In the genomic region with DNA sequence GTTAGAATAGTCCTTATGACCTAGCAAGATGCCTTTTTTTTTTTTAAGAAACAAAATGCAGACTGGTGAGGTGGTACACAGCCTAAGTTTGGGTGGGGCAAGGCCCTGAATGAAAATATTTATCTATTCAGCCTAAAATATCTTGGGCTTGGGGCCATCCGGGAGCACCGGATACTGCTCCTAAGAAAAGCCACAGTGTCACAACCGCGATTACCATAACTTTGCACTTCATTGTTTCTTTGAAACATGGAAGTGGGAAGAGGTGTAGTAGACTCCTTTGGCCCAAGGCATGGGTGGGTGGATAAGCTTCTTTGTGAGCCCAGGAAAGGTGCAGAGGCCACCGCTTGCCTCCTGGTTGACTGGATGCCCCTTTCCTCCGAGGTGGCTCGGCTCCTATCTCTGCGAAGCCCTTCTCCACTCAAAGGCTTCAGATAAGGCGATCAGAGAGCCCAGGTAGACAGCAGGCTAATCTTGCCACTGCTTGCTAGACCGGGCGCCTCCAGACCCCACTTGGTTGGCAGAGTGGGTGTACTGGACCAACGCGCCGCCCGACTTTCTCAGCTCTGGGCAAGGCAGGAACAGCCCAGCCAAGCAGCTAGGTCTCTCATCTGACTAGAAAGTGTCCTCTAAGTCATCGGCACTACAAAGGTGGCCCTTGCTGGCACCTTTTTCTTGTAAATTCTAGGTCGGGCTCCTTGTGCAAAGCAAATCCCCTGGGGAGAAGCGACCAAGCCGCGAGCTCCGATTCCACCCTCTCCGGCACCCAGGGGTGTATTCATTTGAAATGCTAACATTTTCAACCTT, we compare ENCODE assay signal across 9 mouse cellular contexts. TPM values are rescaled to one million over a fixed set of nuclear protein-coding genes. Genes with fewer than 3 reads are reported as not detected.
DNase-seq lines count a peak whose midpoint lies in the region; ATAC-seq lines count a peak whose summit lies in the region.
"Had no signal": no experiment of that assay in that cellular context is flagged by ENCODE, and none has a peak within 500 bp of the region (broad histone marks: within the 10 kb centered on the region; RNA-seq: fewer than 3 reads in every experiment).

No protein-coding gene starts in this region.

- no peaks in the 10 kb centered on the region for H3K36me3 ChIP-seq in heart, embryonic 14.5 days (ENCODE audit: control insufficient read depth, insufficient read depth, low read length)
- H3K36me3 ChIP-seq in liver, embryonic 12.5 days, result no peaks in the 10 kb centered on the region
- H3K36me3 ChIP-seq in neural tube, embryonic 15.5 days, result no peaks in the 10 kb centered on the region

- H3K4me3 ChIP-seq in heart, embryonic 14.5 days (ENCODE audit: control insufficient read depth in 1 of 2, insufficient read depth in 1 of 2, low read depth in 1 of 2, low read length in 2 of 2), result peak overlapping the region; percentile 60 to 80
- H3K4me3 ChIP-seq in liver, embryonic 12.5 days, result peak overlapping the region; percentile 64
- H3K4me3 ChIP-seq in neural tube, embryonic 15.5 days (replicated peaks), result peak overlapping the region; percentile 50

- H3K9me3 ChIP-seq in heart, embryonic 14.5 days (ENCODE audit: control insufficient read depth, low read length), result peaks cover 10% of the 10 kb centered on the region
- H3K9me3 ChIP-seq in liver, embryonic 12.5 days (replicated peaks), result peaks cover 9% of the 10 kb centered on the region; the same call in 1 of the 2 replicates
- no peaks in the 10 kb centered on the region; the same call in 1 of the 2 replicates for H3K9me3 ChIP-seq in neural tube, embryonic 15.5 days (replicated peaks)

- 17% methylated on average over 22 of the region's 22 CpGs for WGBS in heart, embryonic 14.5 days
- 4% methylated on average over 22 of the region's 22 CpGs for WGBS in liver, embryonic 12.5 days (ENCODE audit: insufficient replicate concordance)
- 16% methylated on average over 22 of the region's 22 CpGs for WGBS in neural tube, embryonic 15.5 days

- peak; percentile 13 for DNase-seq in heart, adult 8-10 months (ENCODE audit: low spot score)
- no peak for DNase-seq in heart, postnatal 25 days (ENCODE audit: low spot score)
- peak; percentile 40 for DNase-seq in c-Kit-negative CD71-positive TER-119-positive erythroid progenitor cells, embryonic 14.5 days (ENCODE audit: low read depth, low spot score)
- no peak for DNase-seq in gastrocnemius, postnatal 4 days (ENCODE audit: low spot score in 2 of 2)
- DNase-seq in gastrocnemius, adult 8-10 months (ENCODE audit: low spot score in 2 of 2), result no peak

- H3K4me2 ChIP-seq in heart, embryonic 14.5 days (ENCODE audit: low read length), result peak overlapping the region; percentile 97
- peak overlapping the region; percentile 77 for H3K4me2 ChIP-seq in liver, embryonic 12.5 days
- peak overlapping the region; percentile 96 for H3K4me2 ChIP-seq in neural tube, embryonic 15.5 days

- H3K9ac ChIP-seq in heart, embryonic 14.5 days (ENCODE audit: low read length), result peak overlapping the region; percentile 73
- H3K9ac ChIP-seq in liver, embryonic 12.5 days, result peak overlapping the region; percentile 90
- H3K9ac ChIP-seq in neural tube, embryonic 15.5 days (replicated peaks), result 0 out of 2 replicates have a peak overlapping the region, but pooled peaks have one; percentile 41

- intact Hi-C loops in heart, postnatal 25 days (cut with DNase I), result no loop called here

- no peak for ATAC-seq in heart, embryonic 14.5 days (ENCODE audit: insufficient number of reproducible peaks, insufficient read depth, low FRiP score, low read depth)
- peak; percentile 64 for ATAC-seq in liver, embryonic 12.5 days
- ATAC-seq in neural tube, embryonic 15.5 days (ENCODE audit: low FRiP score), result no peak
- ATAC-seq: Patski had no signal

- H3K27me3 ChIP-seq in heart, embryonic 14.5 days (ENCODE audit: control insufficient read depth, insufficient read depth, low read length), result peaks cover 10% of the 10 kb centered on the region; the same call in 1 of the 2 replicates
- no peaks in the 10 kb centered on the region for H3K27me3 ChIP-seq in liver, embryonic 12.5 days (replicated peaks)
- peaks cover 45% of the 10 kb centered on the region for H3K27me3 ChIP-seq in neural tube, embryonic 15.5 days (replicated peaks)
- H3K27me3 ChIP-seq: Patski had no signal

- H3K27ac ChIP-seq in heart, embryonic 14.5 days (replicated peaks in 1 of 2; ENCODE audit: control insufficient read depth in 1 of 2, insufficient read depth in 1 of 2, low read depth in 2 of 2, low read length in 2 of 2), result no peak overlapping the region
- H3K27ac ChIP-seq in liver, embryonic 12.5 days, result peak overlapping the region; percentile 99
- H3K27ac ChIP-seq in neural tube, embryonic 15.5 days (replicated peaks), result no peak overlapping the region

- peaks cover 8 to 14% of the 10 kb centered on the region in 2 experiments; a peak in 3 of 4 replicates for H3K4me1 ChIP-seq in heart, embryonic 14.5 days (ENCODE audit: control insufficient read depth in 2 of 2, insufficient read depth in 2 of 2, low read length in 2 of 2)
- H3K4me1 ChIP-seq in liver, embryonic 12.5 days, result peaks cover 52% of the 10 kb centered on the region
- H3K4me1 ChIP-seq in neural tube, embryonic 15.5 days, result peaks cover 20% of the 10 kb centered on the region

RNA-seq across cellular contexts. Expression of a gene that starts 12.7 kb away (rescaled TPM):
- total RNA-seq in heart, adult 8-10 months (2022), result 10 to 100 TPM; 36.1 to 39.1 (median 37.7) TPM
- 10 to 100 TPM; 32.8 to 36.0 TPM for total RNA-seq in heart, postnatal 25 days (2021)
- 18.1 and 19.9 TPM in 2 replicates for polyA plus RNA-seq in heart, embryonic 14.5 days (2014; fragmentation: Nextera tagmentation; extraction: Ambion mirVana)
- 43.8 and 46.4 TPM in 2 replicates for polyA plus RNA-seq in liver, embryonic 12.5 days (2016; fragmentation: Nextera tagmentation; extraction: Ambion mirVana)
- 11.2 and 15.7 TPM in 2 replicates for polyA plus RNA-seq in neural tube, embryonic 15.5 days (2015; fragmentation: Nextera tagmentation; extraction: Ambion mirVana)
- total RNA-seq in gastrocnemius, postnatal 4 days (2021), result 10 to 100 TPM; 48.5 to 53.4 TPM
- 10 to 100 TPM; 39.1 to 42.1 (median 41.5) TPM for total RNA-seq in gastrocnemius, adult 8-10 months (2022)

Comparison
In these comparisons a context has a peak if more than half of its experiments do, and no peak if none do; other contexts are left out.
1. DNase-seq: peak in heart, adult 8-10 months (single experiment) and c-Kit-negative CD71-positive TER-119-positive erythroid progenitor cells, embryonic 14.5 days (single experiment); none in heart, postnatal 25 days (single experiment), gastrocnemius, postnatal 4 days (0 of 2) and gastrocnemius, adult 8-10 months (0 of 2).
2. Peak in every context shown above with its lines, with median percentiles within 50 percentile points of each other: H3K4me2 ChIP-seq, H3K4me3 ChIP-seq and H3K9ac ChIP-seq.